Mouse (Mus musculus): Measurements from ENCODE around the gene Cnot11. TPM values are rescaled to one million over a fixed set of nuclear protein-coding genes. Genes with fewer than 3 reads are reported as not detected.
"Not testable (repeated sequence)": the region's sequence is repeated elsewhere in the genome, so short reads cannot be mapped to it uniquely, and the experiment has no call there.

Cnot11 gene
- polyA plus RNA-seq, 1 experiment = 73.3 TPM

GRCm38 (mm10) chr1:39590193-39590592 is 55.4 kb downstream of the Cnot11 start:
- Histone ChIP-seq H3K27ac (ENCODE audit: insufficient read depth, low read length) (no peak overlapping the region), H3K36me3 (ENCODE audit: control insufficient read depth, insufficient read depth, low read length, poor library complexity, severe bottlenecking) (no peaks in the 10 kb centered on the region), H3K9ac (ENCODE audit: low read depth, poor library complexity, severe bottlenecking) (no peak overlapping the region), H3K9me3 (replicated peaks; ENCODE audit: control insufficient read depth, insufficient read depth, low read length, poor library complexity, severe bottlenecking) (no peaks in the 10 kb centered on the region), H3K4me3 (ENCODE audit: low read depth, low read length) (no peak overlapping the region), H3K4me1 (ENCODE audit: control insufficient read depth, insufficient read depth, low read length) (no peaks in the 10 kb centered on the region), H3K27me3 (ENCODE audit: control insufficient read depth, insufficient read depth, low read length, poor library complexity, severe bottlenecking) (0 out of 2 replicates have a peak, but pooled peaks cover 2% of the 10 kb centered on the region)
- TF ChIP-seq CTCF (IDR thresholded peaks at IDR 0.05; ENCODE audit: low read depth, low read length) (no peak), EP300 (IDR thresholded peaks at IDR 0.05; ENCODE audit: insufficient read depth, low read depth, low read length) (no peak), POLR2A (IDR thresholded peaks at IDR 0.05; ENCODE audit: insufficient read depth, low read length) (no peak)

GRCm38 (mm10) chr1:39591557-39591956 is 56.8 kb downstream of the Cnot11 start:
- not testable (repeated sequence) for H3K36me3 ChIP-seq (ENCODE audit: control insufficient read depth, insufficient read depth, low read length, poor library complexity, severe bottlenecking); H3K27ac ChIP-seq (ENCODE audit: insufficient read depth, low read length); H3K9me3 ChIP-seq (replicated peaks; ENCODE audit: control insufficient read depth, insufficient read depth, low read length, poor library complexity, severe bottlenecking); H3K4me1 ChIP-seq (ENCODE audit: control insufficient read depth, insufficient read depth, low read length); H3K4me3 ChIP-seq (ENCODE audit: low read depth, low read length); H3K9ac ChIP-seq (ENCODE audit: low read depth, poor library complexity, severe bottlenecking); H3K27me3 ChIP-seq (ENCODE audit: control insufficient read depth, insufficient read depth, low read length, poor library complexity, severe bottlenecking)

GRCm38 (mm10) chr1:39592090-39592489 is 57.3 kb downstream of the Cnot11 start:
- no peak overlapping the region for H3K9ac ChIP-seq (ENCODE audit: low read depth, poor library complexity, severe bottlenecking)
- TF ChIP-seq POLR2A (IDR thresholded peaks at IDR 0.05; ENCODE audit: insufficient read depth, low read length) = no peak
- TF ChIP-seq EP300 (IDR thresholded peaks at IDR 0.05; ENCODE audit: insufficient read depth, low read depth, low read length) = no peak
- H3K36me3 ChIP-seq (ENCODE audit: control insufficient read depth, insufficient read depth, low read length, poor library complexity, severe bottlenecking) = no peaks in the 10 kb centered on the region
- H3K4me1 ChIP-seq (ENCODE audit: control insufficient read depth, insufficient read depth, low read length) = no peaks in the 10 kb centered on the region
- no peak overlapping the region for H3K4me3 ChIP-seq (ENCODE audit: low read depth, low read length)
- H3K9me3 ChIP-seq (replicated peaks; ENCODE audit: control insufficient read depth, insufficient read depth, low read length, poor library complexity, severe bottlenecking) = no peaks in the 10 kb centered on the region
- H3K27me3 ChIP-seq (ENCODE audit: control insufficient read depth, insufficient read depth, low read length, poor library complexity, severe bottlenecking) = 0 out of 2 replicates have a peak, but pooled peaks cover 2% of the 10 kb centered on the region
- no peak overlapping the region for H3K27ac ChIP-seq (ENCODE audit: insufficient read depth, low read length)

- Histone ChIP-seq H3K27me3 (ENCODE audit: control insufficient read depth, insufficient read depth, low read length, poor library complexity, severe bottlenecking) (no peaks in the 10 kb centered on the region), H3K9me3 (replicated peaks; ENCODE audit: control insufficient read depth, insufficient read depth, low read length, poor library complexity, severe bottlenecking) (no peaks in the 10 kb centered on the region), H3K36me3 (ENCODE audit: control insufficient read depth, insufficient read depth, low read length, poor library complexity, severe bottlenecking) (no peaks in the 10 kb centered on the region), H3K9ac (ENCODE audit: low read depth, poor library complexity, severe bottlenecking) (no peak overlapping the region), H3K27ac (ENCODE audit: insufficient read depth, low read length) (no peak overlapping the region), H3K4me1 (ENCODE audit: control insufficient read depth, insufficient read depth, low read length) (no peaks in the 10 kb centered on the region), H3K4me3 (ENCODE audit: low read depth, low read length) (no peak overlapping the region)
- TF ChIP-seq CTCF (IDR thresholded peaks at IDR 0.05; ENCODE audit: low read depth, low read length) = no peak
- no peak for TF ChIP-seq EP300 (IDR thresholded peaks at IDR 0.05; ENCODE audit: insufficient read depth, low read depth, low read length)
- TF ChIP-seq POLR2A (IDR thresholded peaks at IDR 0.05; ENCODE audit: insufficient read depth, low read length) = no peak
Measured at GRCm38 (mm10) chr1:39593836-39594235, 59.0 kb downstream of the Cnot11 start.

Other genes with a start within 250 kb of the Cnot11 start
- gene Rpl31, start 167.2 kb upstream of the Cnot11 start, polyA plus RNA-seq (2011; ENCODE audit: insufficient read depth, insufficient read length, low read depth, missing spikeins) = 2,420 and 2,624 TPM in 2 replicates
- gene Tbc1d8, start 56.2 kb upstream of the Cnot11 start, polyA plus RNA-seq (2011; ENCODE audit: insufficient read depth, insufficient read length, low read depth, missing spikeins) = 34.6 and 35.2 TPM in 2 replicates
- gene Rnf149, start 42.4 kb downstream of the Cnot11 start, polyA plus RNA-seq (2011; ENCODE audit: insufficient read depth, insufficient read length, low read depth, missing spikeins) = 25.4 and 35.4 TPM in 2 replicates
- gene Creg2, start 116.5 kb downstream of the Cnot11 start, polyA plus RNA-seq (2011; ENCODE audit: insufficient read depth, insufficient read length, low read depth, missing spikeins) = not detected in 2 replicates
- gene Rfx8, start 186.0 kb downstream of the Cnot11 start, polyA plus RNA-seq (2011; ENCODE audit: insufficient read depth, insufficient read length, low read depth, missing spikeins) = not detected in 2 replicates

All from ES-Bruce4 (cell line).